Mouse (Mus musculus) left cerebral cortex, postnatal 25 days (tissue): ENCODE data around the gene Scgb2b2. TPM values are rescaled to one million over a fixed set of nuclear protein-coding genes. Genes with fewer than 3 reads are reported as not detected.

Source experiments
- DNase-seq, 2 experiments: peaks; one replicate each; pipeline ENCODE4 v3.0.0; 2022; ENCODE audit warnings: low spot score in 2 of 2, mixed read lengths in 1 of 2
- intact Hi-C: fragments of 180-260 bp; cut with DNase I; formaldehyde crosslinking; loops from one replicate; pipeline ENCODE4 v1.15.1; 2025
- total RNA-seq, 2 experiments: library from RNA; stranded (reverse); gene quantifications; 2 replicates each; pipeline ENCODE4 v1.2.3; 2021

Scgb2b2 gene
- not detected for total RNA-seq

- no peak for DNase-seq
- intact Hi-C loops, result no loop called here
These were observed at the start of gene Scgb2b2 for GRCm38 (mm10) chr7:31290208-31290607. Scgb2b2 (plus strand) TSS chr7:31290508.

GRCm38 (mm10) chr7:31291721-31292120 is 1.4 kb downstream of the Scgb2b2 start, which contains the start of gene Scgb1b2:
Scgb1b2 (minus strand) TSS chr7:31291821.
- no peak for DNase-seq
- intact Hi-C loops, result no loop called here

Other genes starting within 250 kb of the Scgb2b2 start
- 10 to 100 TPM; 22.6 to 27.8 TPM for gene Fxyd5, start 248.0 kb upstream of the Scgb2b2 start, total RNA-seq
- gene Fxyd7, start 239.0 kb upstream of the Scgb2b2 start, total RNA-seq, result 100 to 1,000 TPM; 185 to 232 TPM
- 10 to 100 TPM; 79.9 to 81.6 TPM for gene Fxyd1, start 233.3 kb upstream of the Scgb2b2 start, total RNA-seq
- 10 to 100 TPM; 24.2 to 24.9 TPM for gene Lgi4, start 231.2 kb upstream of the Scgb2b2 start, total RNA-seq
- gene Fxyd3, start 213.8 kb upstream of the Scgb2b2 start, total RNA-seq, result not detected
- gene Hpn, start 175.2 kb upstream of the Scgb2b2 start, total RNA-seq, result 1 to 10 TPM; 3.0 to 4.2 TPM
- gene Scn1b, start 163.5 kb upstream of the Scgb2b2 start, total RNA-seq, result 100 to 1,000 TPM; 616 to 649 TPM
- 100 to 1,000 TPM; 108 to 110 TPM for gene Gramd1a, start 134.6 kb upstream of the Scgb2b2 start, total RNA-seq
- gene Scgb1b2, start 1.3 kb downstream of the Scgb2b2 start, total RNA-seq, result not detected
- gene Scgb2b3, start 71.6 kb downstream of the Scgb2b2 start, total RNA-seq, result not detected
- not detected for gene Scgb1b3, start 85.1 kb downstream of the Scgb2b2 start, total RNA-seq